Mouse (Mus musculus): ENCODE results near the gene Ccl4.

Gene Ccl4

DNA sequence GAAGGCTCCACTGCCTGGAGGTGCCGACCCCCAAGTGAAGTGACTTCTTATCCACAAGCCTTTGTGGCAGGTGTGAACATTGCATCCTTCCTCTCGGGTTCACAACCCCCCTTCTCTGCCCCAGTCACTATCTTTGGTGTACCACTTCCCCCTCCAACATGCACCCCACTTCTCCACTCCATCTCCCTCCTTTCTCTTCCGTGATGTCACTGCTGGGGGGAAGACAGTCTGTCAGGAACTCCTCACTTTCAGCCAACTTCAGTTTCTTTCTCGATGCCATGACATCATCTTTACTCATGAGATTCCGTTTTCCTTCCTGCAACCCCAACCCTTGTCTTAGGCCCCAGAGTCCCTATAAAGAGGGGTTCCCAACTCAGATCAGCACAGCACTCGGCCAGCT is at the start of gene Ccl4:
Gene Ccl4 (plus strand): TSS at position 381 of the 400 bp plus-strand sequence.
- DNase-seq (ENCODE audit: low spot score) = no peak

DNA sequence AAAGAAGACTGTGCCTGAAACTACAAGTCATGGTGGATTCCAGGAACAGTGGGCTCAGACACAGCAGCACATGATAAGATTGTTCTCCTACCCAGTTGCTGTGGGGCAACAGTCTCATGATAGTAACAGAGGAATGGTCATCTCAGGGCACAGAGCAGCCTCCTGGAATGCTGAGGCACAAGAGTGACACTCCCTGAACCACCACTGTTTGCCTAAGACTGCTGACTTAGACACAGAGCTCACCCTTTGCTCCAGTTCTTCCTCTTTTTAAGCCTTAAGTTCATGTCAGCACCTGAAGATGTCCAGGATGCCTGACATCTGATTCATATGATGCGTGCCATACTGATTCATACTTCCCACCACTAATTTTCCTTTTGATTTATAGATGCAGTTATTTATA is 45.8 kb upstream of the Ccl4 start:
- peak; percentile 47 for DNase-seq (ENCODE audit: low spot score)

DNA sequence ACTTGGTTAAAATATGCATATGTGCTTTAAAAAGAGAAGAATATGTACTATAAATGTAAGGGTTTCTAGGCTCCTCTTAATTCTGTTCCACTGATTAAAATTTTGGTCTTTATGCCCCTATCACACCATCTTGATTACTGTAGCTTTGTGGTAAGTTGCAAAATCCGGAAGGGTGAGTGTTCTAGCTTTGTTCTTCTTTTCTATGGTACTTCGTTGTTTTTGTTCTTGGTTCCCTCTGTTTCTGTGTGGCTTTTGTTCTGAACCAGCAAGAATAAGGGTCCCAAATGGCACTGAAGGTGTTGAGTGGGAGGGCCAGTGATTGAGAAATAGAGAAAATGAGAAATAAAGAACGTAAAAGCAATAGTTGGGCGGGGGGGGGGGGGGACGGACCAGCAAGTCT is 44.1 kb upstream of the Ccl4 start:
- DNase-seq (ENCODE audit: low spot score) = no peak

DNA sequence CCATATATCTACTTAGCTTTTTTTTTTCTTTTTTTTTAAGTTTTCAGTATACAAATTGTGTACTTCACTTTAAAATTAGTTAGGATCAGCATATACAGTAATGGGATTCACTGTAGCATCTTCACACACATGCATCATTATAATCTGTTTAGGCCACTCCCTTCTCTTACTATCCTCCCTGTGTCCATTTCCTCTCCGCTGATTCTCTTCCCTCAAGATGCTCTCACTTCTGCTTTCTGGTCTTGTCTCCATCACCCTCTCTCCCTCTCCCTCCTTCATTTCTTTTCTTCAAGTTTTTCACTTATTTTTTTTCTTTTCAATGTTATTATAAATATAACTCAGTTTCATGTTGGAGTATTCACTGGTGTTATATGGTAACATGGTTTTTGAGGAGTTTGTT is 43.3 kb upstream of the Ccl4 start:
- no peak for DNase-seq (ENCODE audit: low spot score)

DNA sequence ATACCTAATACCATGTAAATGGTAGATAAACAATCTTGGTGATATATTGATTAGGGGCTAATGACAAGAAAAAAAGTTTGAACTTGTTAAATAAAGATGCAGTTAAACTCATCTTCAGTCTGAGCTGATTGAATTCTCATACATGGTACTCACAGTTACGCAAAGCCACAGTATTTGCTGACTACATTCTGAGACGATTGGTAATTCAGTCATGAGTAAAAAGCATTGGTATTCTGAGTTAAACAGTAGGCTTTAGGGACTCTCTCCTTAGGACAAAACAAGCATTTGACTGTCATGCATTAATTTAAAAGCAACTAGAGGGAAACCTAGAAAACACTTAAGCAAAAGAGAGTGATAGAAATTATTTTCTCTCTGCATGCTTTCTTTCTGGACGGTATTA is 38.8 kb upstream of the Ccl4 start:
- DNase-seq (ENCODE audit: low spot score) = no peak

DNA sequence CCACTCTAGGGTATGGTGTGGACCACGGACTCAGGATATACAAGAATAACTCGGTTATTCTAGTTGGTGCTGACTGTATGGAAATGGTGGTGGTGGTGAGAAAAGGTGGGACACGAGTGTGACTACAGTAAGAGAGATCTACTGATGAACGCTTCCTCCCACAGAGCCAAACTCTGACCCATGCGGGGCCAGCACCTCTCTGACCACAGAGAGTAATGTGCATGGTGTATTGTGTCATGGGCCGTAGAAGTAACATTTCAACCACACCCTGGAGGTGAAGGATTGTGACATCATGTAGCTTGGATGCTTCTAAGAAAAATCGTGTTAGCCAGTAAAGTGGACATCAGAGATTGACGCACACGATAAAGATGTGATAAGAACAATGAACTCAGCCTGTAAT is 33.6 kb upstream of the Ccl4 start:
- no peak for DNase-seq (ENCODE audit: low spot score)

DNA sequence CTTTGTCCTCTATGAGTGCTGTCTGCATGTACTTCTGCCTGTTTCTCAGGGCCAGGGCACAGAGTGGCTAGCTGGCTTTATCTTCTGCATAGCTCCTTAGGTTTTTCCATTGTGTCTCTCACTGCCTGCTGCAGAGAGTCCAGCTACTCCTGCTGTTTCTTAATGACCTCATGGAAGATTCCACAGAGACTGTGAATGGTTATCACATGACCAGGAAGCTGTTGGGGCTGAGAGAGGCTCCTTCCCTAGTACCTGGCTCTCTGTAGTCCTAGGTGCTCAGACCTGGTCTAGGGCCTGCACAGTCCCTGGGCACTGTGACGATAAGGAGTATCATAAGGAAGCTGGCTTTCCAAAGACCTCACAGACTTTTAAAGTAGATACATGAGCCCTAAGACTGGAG is 31.8 kb upstream of the Ccl4 start:
- DNase-seq (ENCODE audit: low spot score) = no peak

DNA sequence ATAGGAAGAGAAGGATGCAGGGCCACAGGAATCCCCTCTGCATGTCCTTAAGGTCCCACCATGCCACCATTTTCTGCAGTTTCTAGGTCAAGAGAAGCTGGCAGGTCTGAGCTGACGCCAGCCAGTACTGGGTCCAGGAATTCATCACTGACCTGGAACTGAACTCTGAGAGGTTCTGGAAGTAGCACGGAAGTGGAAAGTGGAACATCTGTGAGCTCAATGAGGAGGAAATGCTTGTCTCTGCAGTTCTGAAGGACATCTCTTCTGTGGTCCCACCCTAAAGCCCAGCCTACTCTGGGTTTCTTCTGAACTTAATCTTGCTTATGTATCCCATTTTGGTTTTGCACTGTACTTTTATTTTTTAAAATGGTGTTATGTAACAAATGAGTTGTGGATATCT is 31.3 kb upstream of the Ccl4 start:
- no peak for DNase-seq (ENCODE audit: low spot score)

DNA sequence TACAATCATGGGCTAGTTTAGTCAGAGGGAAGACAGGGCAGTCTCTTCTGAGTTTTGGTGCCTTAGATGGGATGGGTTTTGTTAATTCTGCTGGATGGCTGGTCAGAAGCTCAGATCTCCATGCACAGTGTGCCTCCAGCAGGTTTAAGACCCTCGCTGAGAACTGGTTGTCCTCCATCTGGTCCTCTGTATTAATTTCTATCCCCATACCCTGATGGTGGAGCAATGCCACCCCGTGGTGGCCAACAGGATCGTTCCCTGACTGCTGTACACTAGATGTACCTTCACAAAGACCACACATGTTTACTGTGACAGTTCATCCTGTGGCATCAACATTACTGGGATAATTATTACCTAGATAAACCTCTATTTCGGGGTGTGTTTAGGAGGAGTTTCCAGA is 29.6 kb upstream of the Ccl4 start:
- no peak for DNase-seq (ENCODE audit: low spot score)

DNA sequence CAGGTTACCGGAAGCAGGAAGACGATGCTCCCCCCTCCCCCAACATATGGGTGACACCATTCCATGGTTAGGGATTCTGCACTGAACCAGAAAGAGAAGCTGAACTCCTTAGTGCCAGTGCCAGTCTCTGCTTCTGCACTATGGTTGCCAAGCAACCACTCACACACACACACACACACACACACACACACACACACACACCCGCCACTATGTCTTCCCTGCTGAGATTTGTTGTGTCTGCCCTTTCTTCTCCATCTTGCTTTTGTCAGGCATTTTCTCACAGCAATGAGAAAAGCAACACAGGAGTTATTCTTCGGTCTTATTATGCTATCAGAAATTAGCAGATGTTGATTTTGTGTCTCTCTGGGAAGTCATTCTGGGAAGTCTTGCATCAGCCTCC is 28.0 kb upstream of the Ccl4 start:
- no peak for DNase-seq (ENCODE audit: low spot score)

DNA sequence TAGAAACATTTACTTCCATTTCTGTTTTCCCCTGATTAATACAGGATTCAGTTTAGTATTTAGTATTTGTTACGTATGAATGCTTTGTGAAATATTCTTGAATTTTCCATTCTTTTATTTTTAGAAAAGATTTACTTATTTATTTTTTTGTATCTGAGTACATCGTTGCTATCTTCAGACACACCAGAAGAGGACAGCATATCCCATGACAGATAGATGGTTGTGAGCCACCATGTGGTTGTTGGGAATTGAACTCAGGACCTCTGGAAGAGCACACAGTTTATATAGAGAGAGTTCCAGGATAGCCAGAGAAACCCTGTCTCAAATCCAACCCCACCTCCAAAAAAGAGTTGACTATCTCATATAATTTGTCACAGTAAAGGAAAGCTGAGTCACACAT is 27.5 kb upstream of the Ccl4 start:
- DNase-seq (ENCODE audit: low spot score) = no peak

DNA sequence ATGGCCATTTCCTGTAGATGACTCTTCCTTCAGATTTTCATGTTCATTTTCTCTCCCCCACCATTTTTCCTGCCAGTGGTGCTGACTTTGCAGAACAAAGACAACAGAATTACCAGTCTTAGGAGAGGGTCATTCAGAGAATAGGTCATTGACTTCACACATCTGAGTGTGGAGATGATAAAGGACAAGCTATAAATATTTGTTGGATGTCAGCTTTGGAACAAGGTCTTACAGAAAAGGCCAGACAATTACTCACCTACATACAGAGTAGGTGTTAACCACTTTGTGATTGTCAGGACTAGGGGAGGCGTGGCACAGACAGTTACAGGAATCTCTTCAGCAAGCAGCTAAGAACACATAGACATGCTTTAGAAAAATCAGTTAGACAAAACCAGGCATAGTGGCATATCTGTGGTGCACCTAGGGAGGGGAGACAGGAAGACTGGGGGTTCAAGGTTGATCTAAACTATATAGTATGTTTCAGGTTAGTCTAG is 25.6 kb upstream of the Ccl4 start:
- DNase-seq (ENCODE audit: low spot score) = no peak

DNA sequence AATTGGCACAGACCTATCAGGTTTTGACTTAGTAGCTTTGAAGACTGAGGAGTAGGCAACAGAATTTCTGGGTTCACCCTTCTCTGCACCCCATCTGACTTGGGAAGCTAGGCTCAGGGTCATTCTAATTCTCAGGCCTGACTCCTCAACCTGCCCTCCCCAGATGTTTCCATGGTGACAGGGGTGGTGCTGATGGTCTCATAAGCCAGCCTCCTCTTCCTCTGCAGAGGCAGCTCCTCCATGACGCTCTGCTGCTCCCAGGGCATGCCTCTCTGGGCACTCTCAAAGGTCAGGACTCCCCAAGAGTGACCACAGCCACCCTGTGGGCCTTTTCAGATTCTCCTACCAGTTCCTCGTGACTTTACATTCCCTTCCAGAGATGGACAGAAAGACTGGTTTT is 23.4 kb upstream of the Ccl4 start:
- DNase-seq (ENCODE audit: low spot score) = no peak

DNA sequence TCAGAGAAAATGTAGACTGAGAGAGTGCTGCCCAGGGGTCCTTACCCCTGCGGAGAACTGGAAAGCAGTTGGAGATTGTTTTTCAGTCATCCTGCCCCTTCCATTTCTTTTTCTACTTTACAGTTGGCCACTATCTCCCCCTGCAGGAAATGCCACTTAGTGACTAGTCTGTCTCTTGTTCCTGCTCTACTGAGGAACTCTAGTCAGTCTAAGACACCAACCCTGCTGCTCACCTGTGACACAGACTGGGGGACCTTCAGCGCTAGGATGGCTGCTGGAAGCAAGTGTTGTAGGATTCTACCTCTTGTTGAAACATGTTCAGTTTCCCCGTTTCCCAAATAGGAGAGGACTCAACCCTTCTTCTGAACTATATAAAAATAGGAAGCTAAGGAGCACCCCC is 22.9 kb upstream of the Ccl4 start:
- no peak for DNase-seq (ENCODE audit: low spot score)

DNA sequence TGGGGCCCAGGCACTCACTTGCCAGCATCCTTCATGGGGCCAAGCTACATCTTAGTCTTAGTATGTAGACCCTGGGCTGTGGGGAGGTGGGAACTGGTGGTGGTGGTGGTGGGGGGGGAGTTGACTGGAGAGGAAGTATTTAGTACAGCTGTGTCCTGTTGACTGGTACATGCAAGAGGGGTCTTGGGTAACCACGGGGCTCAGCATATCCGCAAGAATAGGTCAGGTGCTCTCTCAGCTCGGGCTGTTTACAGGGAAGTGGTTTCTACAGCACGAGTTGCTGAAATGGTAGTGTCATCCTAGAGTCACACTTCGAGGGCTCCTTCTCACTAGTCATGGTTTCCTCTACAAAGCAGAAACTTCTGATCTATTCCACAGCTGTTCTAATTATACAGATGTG is 22.2 kb upstream of the Ccl4 start:
- DNase-seq (ENCODE audit: low spot score) = no peak

DNA sequence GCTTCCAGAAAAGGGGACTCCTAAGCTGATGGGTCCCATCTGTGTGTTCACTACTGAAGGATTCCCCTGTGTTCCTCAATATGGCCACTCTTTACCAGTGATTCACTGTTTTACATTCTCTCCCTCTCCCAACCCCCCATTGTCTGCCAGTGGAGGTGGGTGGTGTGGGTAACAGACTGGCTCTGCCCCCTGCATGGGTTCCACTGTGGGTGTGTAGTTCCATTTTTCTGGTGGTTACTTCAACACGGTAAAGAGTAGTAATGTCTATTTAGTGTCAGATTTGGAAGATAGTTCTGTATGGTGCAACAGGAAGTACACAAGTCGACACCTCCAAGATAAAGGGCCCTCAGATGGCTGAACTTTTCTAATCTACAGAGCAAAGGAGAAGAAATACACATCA is 21.2 kb upstream of the Ccl4 start:
- no peak for DNase-seq (ENCODE audit: low spot score)

DNA sequence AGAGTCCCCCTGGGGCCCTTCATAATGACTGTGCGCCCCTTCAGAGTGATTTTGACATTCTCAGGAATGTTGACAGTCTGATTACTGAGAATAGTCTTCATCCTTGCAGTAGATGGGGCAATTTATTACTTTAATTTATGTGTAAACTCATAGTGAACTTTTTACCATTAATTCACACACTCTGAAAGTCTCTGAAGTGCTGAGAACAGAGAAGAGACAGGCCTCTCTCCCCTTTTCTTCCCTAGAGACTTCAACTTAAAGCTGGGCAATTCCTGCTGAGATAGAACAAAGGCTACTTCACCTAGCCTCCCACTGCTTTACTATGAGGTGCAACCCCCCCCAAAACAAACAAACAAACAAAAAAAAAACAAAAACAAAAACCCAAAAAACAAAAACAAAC is 16.9 kb upstream of the Ccl4 start, which contains the start of gene Rpl9-ps1:
Gene Rpl9-ps1 (minus strand): TSS at position 101 of the 400 bp plus-strand sequence.
- no peak for DNase-seq (ENCODE audit: low spot score)

DNA sequence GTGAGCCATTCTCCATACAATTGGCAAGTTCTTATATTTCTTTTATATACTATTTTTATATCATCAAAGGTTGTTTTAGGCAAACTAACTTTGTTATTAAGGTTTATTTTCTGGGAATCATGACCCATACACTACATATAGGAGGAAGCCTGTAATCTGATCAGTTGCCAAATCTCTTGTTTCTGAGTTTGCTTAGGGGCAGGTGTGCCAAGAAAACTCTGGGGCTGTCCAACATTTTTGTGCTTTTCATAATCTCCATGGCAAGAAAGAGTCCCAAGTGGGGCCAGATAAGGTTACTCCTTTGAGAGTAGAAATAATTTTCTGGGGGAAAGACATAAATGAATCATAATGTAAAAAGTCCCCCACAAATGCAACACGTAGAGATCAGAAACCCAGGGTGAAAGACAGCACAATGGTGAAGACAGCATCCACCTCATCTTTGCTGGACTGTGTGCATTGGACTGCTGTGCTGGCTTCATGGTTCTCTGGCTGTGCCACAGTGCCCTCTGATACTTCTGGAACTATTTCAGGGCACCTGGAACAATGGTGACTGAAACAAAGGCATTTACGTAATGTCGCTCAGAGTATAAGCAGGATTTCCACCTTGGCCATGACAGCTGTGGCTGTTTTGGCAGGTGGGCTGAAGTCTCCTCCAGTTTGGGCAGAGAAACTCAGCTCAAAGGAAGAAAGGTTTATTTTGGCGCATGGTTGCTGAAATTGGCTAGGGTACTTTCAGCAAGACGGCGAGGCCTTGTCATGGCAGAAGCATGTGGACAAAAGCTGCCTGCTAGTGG is 15.8 kb upstream of the Ccl4 start:
- no peak for DNase-seq (ENCODE audit: low spot score)

DNA sequence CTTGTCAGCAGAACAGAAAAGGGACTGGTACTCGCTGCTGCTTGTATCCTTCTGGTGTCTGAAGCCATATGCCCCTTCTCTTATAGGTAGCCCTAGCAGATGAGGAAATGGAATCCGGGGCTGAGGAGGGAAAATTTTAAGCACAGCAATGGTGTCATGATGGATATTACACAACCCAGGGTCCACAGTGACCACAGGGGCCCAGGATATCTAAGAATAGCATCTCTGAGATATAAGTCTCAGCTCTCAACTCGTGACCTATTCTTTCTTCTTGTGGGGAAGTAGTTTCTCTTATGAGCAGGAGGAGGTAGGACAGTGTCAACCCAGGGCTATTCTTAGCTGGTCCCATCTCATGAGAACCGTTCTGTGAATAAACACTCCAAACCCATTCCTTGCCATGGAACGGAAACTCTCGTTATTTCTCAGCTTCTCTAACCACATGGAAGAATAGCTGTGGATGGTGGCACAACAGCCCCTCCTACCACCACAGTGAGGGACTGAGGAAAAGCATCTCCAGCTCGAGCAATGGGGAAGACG is 13.0 kb upstream of the Ccl4 start, which contains the start of gene Ccl3:
Gene Ccl3 (minus strand): TSS at position 51 of the 537 bp plus-strand sequence.
- DNase-seq (ENCODE audit: low spot score) = no peak

DNA sequence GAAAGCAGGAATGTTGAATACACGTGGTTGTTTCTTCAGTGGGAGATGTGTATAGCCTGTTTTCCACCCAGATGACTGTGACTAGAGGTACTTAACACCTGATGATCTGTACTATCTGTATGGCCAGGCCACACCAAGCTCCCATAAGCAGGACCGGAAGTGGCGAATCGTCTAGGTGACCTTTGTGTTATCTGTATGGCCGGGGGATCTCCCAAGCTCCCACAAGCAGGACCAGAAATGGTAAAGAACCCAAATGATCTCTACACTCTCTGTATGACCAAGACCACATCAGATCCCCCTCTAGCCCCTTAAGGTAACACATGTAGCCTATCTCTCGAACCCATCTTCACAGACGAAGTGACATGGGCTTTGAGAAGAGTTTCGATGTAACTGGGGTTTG is 7.8 kb upstream of the Ccl4 start:
- DNase-seq (ENCODE audit: low spot score) = no peak

DNA sequence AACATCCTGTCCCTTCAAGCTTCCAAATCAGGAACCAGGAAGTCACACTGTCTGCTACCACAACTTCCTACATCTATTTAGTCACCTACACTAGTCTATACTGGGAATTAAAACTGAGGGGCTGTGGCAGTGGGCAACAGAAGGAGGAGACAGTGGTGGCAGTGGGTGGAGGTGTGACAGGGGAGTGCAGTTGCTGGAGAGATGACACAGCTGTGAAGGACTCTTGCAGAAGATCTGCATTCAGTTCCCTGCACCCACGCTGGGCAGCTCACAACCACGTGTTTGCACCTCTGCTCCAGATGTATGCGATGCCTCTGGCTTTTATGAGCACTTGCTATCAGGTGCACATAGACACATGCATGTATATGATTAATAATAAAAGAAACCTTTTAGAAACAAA is 4.9 kb upstream of the Ccl4 start:
- no peak for DNase-seq (ENCODE audit: low spot score)

DNA sequence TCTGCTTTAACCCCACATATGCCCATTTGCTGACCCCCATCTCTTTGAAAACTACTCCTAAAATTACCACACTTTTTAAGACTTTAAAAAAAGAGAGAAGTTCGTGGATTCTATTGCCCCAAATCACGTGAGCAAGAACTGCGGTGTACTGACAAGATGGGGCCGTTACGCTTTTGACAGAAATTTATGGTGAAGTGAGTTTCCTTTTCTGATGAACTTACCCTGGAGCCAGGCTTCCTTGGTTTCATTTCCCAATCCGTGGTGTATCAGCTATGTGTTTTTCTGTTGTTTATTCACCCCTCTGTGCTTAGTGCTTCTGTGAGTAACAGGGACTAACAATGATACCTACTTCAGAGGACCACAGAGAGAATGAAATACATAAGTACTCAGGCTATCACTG is 3.6 kb upstream of the Ccl4 start:
- no peak for DNase-seq (ENCODE audit: low spot score)

DNA sequence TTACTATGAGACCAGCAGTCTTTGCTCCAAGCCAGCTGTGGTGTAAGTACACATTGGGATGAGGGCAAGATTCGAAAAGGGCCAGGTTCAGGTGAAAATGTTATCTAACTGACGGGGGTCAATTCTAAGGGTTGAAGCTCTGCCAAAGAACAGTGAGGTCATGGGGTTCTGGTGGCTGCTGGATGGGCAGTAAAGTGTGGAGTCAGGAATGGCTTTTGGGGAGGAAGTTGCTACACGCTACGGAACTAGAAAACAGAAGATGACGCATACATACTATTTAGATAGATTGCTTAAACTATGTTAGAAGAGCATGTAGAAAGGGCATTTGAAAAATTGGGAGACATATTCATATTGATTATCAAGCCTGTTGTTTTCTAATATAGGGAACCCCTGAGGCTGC is 1.1 kb downstream of the Ccl4 start:
- DNase-seq (ENCODE audit: low spot score) = no peak

DNA sequence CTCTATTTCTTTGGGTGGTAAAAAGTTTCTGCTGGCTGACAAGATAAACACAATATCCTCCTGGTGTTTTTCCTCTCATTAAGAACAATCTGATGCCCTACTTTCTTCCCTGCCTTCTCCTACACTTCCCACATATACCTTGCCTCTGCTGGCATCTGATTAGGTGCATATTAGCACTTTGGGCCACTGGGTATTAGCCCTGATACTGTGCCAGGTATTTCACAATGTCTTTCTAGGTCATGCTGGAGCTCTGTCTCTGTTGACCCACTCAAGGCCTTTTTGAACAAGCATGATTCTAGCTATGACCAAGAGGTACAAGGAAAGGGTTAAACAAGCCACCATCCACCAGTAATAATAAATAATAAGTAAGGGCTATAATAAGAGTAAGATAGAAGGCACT is 9.4 kb downstream of the Ccl4 start:
- no peak for DNase-seq (ENCODE audit: low spot score)
